ENCODE assay signal across 5 mouse cellular contexts in genomic region chr17:42937480-42937879, GRCm38 (mm10).
A peak's percentile ranks its signal among the peaks of the same experiment; 100 is the strongest.
DNase-seq lines count a peak whose midpoint lies in the region; ATAC-seq and TF ChIP-seq lines count a peak whose summit lies in the region.
"Not testable (repeated sequence)": the region's sequence is repeated elsewhere in the genome, so short reads cannot be mapped to it uniquely, and the experiment has no call there.

No protein-coding gene starts in this region.

- not testable (repeated sequence) for ATAC-seq in Patski
- peak; percentile 60 for ATAC-seq in granulocyte monocyte progenitor cell, adult 5-6 weeks (replicated peaks; ENCODE audit: poor library complexity, severe bottlenecking)
- ATAC-seq in megakaryocyte, adult 5-6 weeks (ENCODE audit: poor library complexity, severe bottlenecking) = peak; percentile 63
- peak; percentile 35 for ATAC-seq in megakaryocyte progenitor cell, adult 5-6 weeks (replicated peaks; ENCODE audit: poor library complexity)
- peak; percentile 68 for ATAC-seq in monocyte, adult 5-6 weeks (replicated peaks; ENCODE audit: insufficient number of reproducible peaks, low FRiP score, low TSS enrichment, poor library complexity, severe bottlenecking)

- in situ Hi-C loops in Patski (cut with MboI; ENCODE audit: low pct_unique_long_range_greater_than_20kb) = loop anchor here (25.0 kb wide), 2 partner anchors 275 to 450 kb away; no protein-coding TSS in a partner anchor

- not testable (repeated sequence) for DNase-seq in Patski (ENCODE audit: low read depth, low spot score)

- not testable (repeated sequence) for H3K27me3 ChIP-seq in Patski

- CTCF ChIA-PET in Patski (lab: Charles Lee) = not testable (repeated sequence)

- POLR2A ChIA-PET in Patski (lab: Charles Lee) = not testable (repeated sequence)

- peak; percentile 28 for TF ChIP-seq CTCF in Patski (IDR thresholded peaks at IDR 0.05)
